Mouse (Mus musculus) liver, postnatal 0 days (tissue): ENCODE measurements around the gene Spata5.

Source experiments
- CTCF ChIP-seq: sonication (generic); IDR thresholded peaks from 2 replicates; pipeline ENCODE4 v1.5.1; 2016; ENCODE audit warnings: antibody characterized with exemption, low read depth
- EP300 ChIP-seq: IDR thresholded peaks from 2 replicates; pipeline ENCODE4 v1.6.1; 2016; ENCODE audit warnings: antibody characterized with exemption, low read depth, mild to moderate bottlenecking

DNA sequence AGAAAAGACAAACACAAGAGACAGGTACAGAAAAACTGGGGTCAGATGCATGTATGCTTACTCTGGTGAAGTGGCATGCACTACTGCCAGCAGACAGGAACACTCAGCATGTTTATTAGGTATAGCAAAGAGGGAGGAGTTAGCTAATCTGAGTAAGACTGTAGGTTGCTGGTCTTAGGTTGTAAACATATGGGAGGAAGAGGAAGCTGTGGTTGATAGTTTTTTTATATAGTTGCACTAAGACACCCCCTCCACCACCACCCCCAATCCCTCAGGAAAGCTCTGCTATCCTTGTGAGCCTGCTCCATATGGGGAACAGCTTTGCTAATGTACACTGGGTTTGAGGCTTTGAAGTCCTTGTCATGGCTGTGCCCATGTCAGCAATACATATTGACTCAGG lies 10.7 kb downstream of the Spata5 start:
- TF ChIP-seq CTCF (no peak), EP300 (no peak)
